Mouse (Mus musculus): ENCODE results near the gene Chrnb2.

GRCm38 (mm10) chr3:89807881-89808280 lies 43.4 kb upstream of the Chrnb2 start:
- TF ChIP-seq CTCF (conservative IDR thresholded peaks at IDR 0.05; ENCODE audit: insufficient read depth, insufficient read length, low read depth, low read length) (no peak), POLR2A (IDR thresholded peaks at IDR 0.05; ENCODE audit: low read depth, low read length) (no peak)
